Mouse (Mus musculus) hindbrain, embryonic 14.5 days (tissue): ENCODE results near the gene Bpifb4. TPM values are rescaled to one million over a fixed set of nuclear protein-coding genes. Genes with fewer than 3 reads are reported as not detected.

Source experiments
- ATAC-seq: fragments of 200-750 bp; cut with Nextera tagmentation; 2 replicates; pipeline ENCODE4 v1.8.0; 2017; ENCODE audit warnings: moderate number of reproducible peaks, mild to moderate bottlenecking, moderate TSS enrichment, moderate library complexity; ENCODE audit not compliant: low FRiP score
- DNase-seq: peaks from one replicate; pipeline ENCODE4 v3.0.0-alpha.2; 2015; ENCODE audit warnings: low spot score
- H3K27ac ChIP-seq: fragments of 300-500 bp; sonication (generic); 2 replicates; pipeline ENCODE4 v1.5.1; 2014; ENCODE audit warnings: mild to moderate bottlenecking, moderate library complexity
- H3K27me3 ChIP-seq: fragments of 300-500 bp; sonication (generic); 2 replicates; pipeline ENCODE4 v1.6.1; 2014; ENCODE audit warnings: mild to moderate bottlenecking, low read length, mixed read lengths; ENCODE audit not compliant: control insufficient read depth, insufficient read depth
- H3K36me3 ChIP-seq: fragments of 300-500 bp; sonication (generic); replicated peaks from 2 replicates; pipeline ENCODE4 v1.6.1; 2014; ENCODE audit not compliant: control insufficient read depth, insufficient read depth
- H3K4me1 ChIP-seq: fragments of 300-500 bp; sonication (generic); replicated peaks from 2 replicates; pipeline ENCODE4 v1.6.1; 2014; ENCODE audit warnings: antibody characterized with exemption, low read length, mixed read lengths; ENCODE audit not compliant: control insufficient read depth, insufficient read depth
- H3K4me2 ChIP-seq: fragments of 300-500 bp; sonication (generic); replicated peaks from 2 replicates; pipeline ENCODE4 v1.6.1; 2014; ENCODE audit warnings: mild to moderate bottlenecking, moderate library complexity
- H3K4me3 ChIP-seq: fragments of 300-500 bp; sonication (generic); replicated peaks from 2 replicates; pipeline ENCODE4 v1.5.1; 2014; ENCODE audit warnings: mild to moderate bottlenecking, low read length
- H3K9ac ChIP-seq: fragments of 300-500 bp; sonication (generic); 2 replicates; pipeline ENCODE4 v1.6.1; 2014
- H3K9me3 ChIP-seq: fragments of 300-500 bp; sonication (generic); 2 replicates; pipeline ENCODE4 v1.6.1; 2016; ENCODE audit warnings: low read length; ENCODE audit not compliant: control insufficient read depth
- WGBS: fragments of 180-500 bp; shearing (Covaris S2); extraction: QIAGEN DNeasy Blood & Tissue Kit; methylation state at CpG from one replicate; pipeline ENCODE4 v1.1.7; 2014; 5-methylcytosine and 5-hydroxymethylcytosine counted together
- polyA plus RNA-seq: library from polyadenylated mRNA; unstranded; fragments of >200 nt; fragmentation: Nextera tagmentation; extraction: Ambion mirVana; gene quantifications from 2 replicates; pipeline ENCODE4 v1.2.1, GENCODE M21; 2014

The Bpifb4 gene
- polyA plus RNA-seq, 1 experiment from 2014 or later: not detected

DNA sequence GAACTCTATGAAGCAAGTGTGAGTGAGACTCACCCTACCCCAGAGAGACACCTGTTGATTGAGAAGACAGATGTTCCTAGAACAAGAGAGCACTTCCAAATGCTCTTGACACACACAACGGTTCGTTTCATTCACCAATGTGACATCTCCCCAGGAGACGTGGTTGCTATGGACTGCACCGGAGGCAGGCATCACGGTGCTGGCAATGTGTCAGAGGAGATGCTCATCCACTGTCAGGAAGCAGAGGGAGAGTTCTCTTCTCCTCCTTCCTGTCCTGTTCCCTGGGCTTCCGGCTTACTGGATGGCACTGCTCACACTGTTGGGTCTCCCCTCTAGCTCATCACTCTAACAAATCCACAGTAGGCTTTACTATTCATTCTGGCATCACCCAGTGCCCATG is 4.7 kb upstream of the Bpifb4 start:
- Histone ChIP-seq H3K27ac (no peak overlapping the region), H3K4me3 (no peak overlapping the region), H3K36me3 (no peaks in the 10 kb centered on the region), H3K9me3 (no peaks in the 10 kb centered on the region), H3K27me3 (no peaks in the 10 kb centered on the region), H3K4me2 (no peak overlapping the region), H3K4me1 (peaks cover 7% of the 10 kb centered on the region), H3K9ac (no peak overlapping the region)
- DNase-seq: no peak
- 51% methylated on average over 6 of the region's 6 CpGs for WGBS
- ATAC-seq: no peak

DNA sequence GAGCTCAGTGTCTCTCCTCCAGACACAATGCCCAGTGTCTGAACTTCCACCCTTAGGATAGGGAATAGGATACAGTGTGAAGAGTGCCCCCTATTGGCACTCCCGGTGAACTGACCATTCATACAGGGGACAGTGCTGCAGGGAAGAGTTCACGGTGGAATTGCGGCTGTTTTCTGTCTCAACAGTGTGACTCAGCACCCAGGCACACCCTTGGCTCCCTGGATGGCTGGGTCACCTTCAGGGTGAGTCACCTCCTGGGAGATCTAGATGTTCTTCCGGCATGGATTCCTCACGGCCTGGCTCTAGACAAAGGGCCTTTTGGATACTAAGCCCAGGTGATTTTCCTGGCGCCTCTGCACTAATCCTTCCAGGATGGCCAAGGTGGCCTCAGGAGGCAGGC is 2.7 kb upstream of the Bpifb4 start:
- WGBS: 94% methylated on average over 6 of the region's 6 CpGs
- Histone ChIP-seq H3K36me3 (no peaks in the 10 kb centered on the region), H3K9ac (no peak overlapping the region), H3K9me3 (no peaks in the 10 kb centered on the region), H3K27me3 (no peaks in the 10 kb centered on the region), H3K4me2 (no peak overlapping the region), H3K27ac (no peak overlapping the region), H3K4me1 (peaks cover 7% of the 10 kb centered on the region), H3K4me3 (no peak overlapping the region)
- ATAC-seq (no peak), DNase-seq (no peak)

DNA sequence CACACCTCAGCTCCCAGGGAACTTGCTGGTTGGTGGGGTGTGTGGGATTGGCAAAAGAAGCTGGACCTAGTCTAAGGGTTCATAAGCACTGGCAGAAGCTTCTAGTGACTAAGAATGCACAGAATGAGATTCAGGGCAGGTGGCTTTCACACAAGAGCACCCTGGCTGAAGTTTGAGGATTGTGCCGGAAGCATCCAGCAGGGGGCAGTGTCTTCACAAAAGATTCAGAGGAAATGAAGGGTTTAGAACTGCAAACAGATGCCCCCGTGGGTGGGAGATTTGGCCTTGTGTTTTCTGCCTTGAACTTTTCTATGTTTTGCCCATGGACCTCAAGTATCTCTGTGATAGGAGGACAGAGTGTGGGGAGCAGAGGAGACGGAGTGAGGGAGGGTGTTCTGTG is 5.5 kb downstream of the Bpifb4 start:
- no peak overlapping the region for H3K4me3 ChIP-seq
- peak; percentile 64 for DNase-seq
- H3K27ac ChIP-seq: no peak overlapping the region
- WGBS: 47% methylated on average over 3 of the region's 3 CpGs
- H3K9me3 ChIP-seq: no peaks in the 10 kb centered on the region
- no peak overlapping the region for H3K9ac ChIP-seq
- ATAC-seq: no peak
- no peaks in the 10 kb centered on the region for H3K27me3 ChIP-seq
- H3K4me1 ChIP-seq: no peaks in the 10 kb centered on the region
- H3K36me3 ChIP-seq: no peaks in the 10 kb centered on the region
- no peak overlapping the region for H3K4me2 ChIP-seq

DNA sequence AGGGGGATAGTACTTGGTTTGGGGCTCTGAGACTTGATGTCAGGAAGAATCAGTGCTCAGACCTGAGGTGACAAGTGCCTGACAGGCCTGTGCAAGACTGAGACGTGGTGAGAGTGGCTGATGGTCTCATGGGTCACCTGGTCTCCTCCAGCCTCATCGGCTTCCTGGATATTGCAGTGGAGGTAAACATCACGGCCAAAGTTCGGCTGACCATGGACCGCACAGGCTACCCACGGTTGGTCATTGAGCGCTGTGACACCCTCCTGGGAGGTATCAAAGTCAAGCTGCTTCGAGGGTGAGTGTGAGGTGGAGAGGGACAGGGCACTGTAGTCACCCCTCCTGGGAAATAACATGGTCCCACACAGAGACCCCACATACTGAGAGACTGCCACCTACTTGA is 6.6 kb downstream of the Bpifb4 start:
- Histone ChIP-seq H3K9ac (no peak overlapping the region), H3K4me3 (no peak overlapping the region), H3K27ac (no peak overlapping the region), H3K36me3 (no peaks in the 10 kb centered on the region), H3K9me3 (no peaks in the 10 kb centered on the region), H3K4me2 (no peak overlapping the region), H3K27me3 (no peaks in the 10 kb centered on the region), H3K4me1 (no peaks in the 10 kb centered on the region)
- no peak for DNase-seq
- no peak for ATAC-seq
- WGBS: 83% methylated on average over 8 of the region's 8 CpGs

DNA sequence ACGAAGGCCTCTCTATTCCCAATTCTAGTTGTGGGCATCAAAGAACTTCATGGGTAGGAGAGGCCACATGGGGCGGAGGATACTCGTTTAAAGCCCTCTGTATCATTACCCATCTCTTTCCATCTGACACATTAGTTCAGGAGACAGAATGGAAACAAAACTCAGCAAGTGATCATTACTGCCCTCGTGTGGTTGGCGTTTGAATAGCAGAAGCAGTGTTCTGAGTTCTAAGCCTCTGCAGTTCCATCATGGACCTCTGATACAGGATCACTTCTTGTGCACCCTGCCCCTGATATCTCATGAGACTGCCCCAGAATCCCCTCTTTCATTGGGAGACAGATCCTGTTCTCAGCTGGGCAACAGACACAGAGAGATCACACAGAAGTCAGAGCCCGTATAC is 14.9 kb downstream of the Bpifb4 start:
- H3K9me3 ChIP-seq: no peaks in the 10 kb centered on the region
- H3K27me3 ChIP-seq: no peaks in the 10 kb centered on the region
- no peak overlapping the region for H3K27ac ChIP-seq
- no peaks in the 10 kb centered on the region for H3K36me3 ChIP-seq
- DNase-seq (peak; percentile 84), ATAC-seq (no peak)
- no peak overlapping the region for H3K4me2 ChIP-seq
- no peak overlapping the region for H3K9ac ChIP-seq
- H3K4me3 ChIP-seq: no peak overlapping the region
- WGBS: 28% methylated on average over 6 of the region's 6 CpGs
- H3K4me1 ChIP-seq: no peaks in the 10 kb centered on the region

DNA sequence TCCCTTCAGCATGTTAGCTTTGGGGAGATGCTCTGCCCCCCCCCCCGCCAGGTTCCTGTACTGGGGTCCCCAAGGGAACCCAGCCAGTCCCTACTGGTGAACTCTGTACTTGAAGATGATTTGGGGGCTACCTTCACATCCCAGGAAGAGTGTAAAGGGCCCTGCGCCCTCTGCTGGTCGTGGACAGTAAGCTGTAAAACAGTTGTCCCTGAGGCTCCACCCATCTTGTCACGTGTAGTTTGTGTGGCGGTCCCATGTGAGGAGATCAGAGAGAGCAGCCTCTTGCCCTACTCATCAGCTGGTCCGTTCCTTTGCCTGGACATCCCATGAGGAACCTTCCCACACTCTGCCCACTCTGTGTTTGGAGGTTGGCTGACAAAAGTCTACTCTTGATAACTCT is 15.8 kb downstream of the Bpifb4 start:
- Histone ChIP-seq H3K36me3 (no peaks in the 10 kb centered on the region), H3K9ac (no peak overlapping the region), H3K27me3 (no peaks in the 10 kb centered on the region), H3K9me3 (no peaks in the 10 kb centered on the region), H3K27ac (no peak overlapping the region), H3K4me2 (peak overlapping the region; percentile 25; the same call in 1 of the 2 replicates), H3K4me1 (no peaks in the 10 kb centered on the region), H3K4me3 (no peak overlapping the region)
- ATAC-seq (no peak), DNase-seq (peak; percentile 56)
- 6% methylated on average over 6 of the region's 6 CpGs for WGBS

DNA sequence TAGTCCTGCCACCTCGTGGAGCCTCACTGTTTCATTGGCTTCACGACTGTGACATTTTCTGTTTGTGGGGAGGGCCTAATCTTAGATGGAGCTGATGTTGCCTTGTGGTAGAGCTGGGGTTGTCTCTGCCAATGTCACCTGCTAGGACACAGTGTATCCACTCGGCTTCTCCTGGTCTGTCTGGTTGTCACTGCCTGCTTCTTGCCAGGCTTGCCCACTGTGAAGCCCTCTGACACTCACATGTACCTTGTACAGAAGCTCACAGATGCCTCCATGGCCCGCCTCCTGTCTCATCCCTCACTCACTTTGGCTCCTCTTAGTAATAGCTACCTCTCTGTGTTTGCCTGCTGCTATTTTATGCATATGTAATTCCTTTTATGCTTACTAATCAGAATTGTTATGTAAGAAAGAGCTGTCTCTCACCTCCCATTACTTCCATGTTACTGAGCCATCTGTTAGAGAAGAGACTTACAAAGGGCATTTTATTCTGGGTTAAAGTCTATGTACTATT is 24.9 kb downstream of the Bpifb4 start:
- Histone ChIP-seq H3K4me2 (no peak overlapping the region), H3K4me1 (no peaks in the 10 kb centered on the region), H3K36me3 (no peaks in the 10 kb centered on the region), H3K27me3 (no peaks in the 10 kb centered on the region), H3K4me3 (no peak overlapping the region), H3K9ac (no peak overlapping the region), H3K27ac (no peak overlapping the region), H3K9me3 (no peaks in the 10 kb centered on the region)
- DNase-seq: no peak
- no peak for ATAC-seq
- WGBS: 80% methylated on average over 4 of the region's 4 CpGs

DNA sequence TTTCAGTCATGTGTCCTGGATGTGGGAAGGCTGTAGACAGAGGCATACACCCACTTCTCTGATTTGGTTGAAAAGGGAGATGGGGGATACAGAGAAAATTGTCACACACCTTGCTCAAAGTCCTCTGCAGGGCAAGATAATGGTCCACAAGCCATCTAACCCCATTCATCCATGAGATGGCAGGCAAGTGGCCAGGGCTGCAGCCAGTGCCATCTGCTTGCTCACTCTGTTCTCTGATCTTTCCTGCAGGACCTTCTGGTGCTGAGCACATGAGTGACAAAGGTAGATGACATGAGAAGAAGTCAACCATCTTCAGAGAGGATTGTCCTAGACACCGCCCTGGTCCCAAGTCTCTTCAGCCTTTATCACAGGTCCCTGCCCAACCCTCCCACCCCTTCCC is 25.3 kb downstream of the Bpifb4 start:
- Histone ChIP-seq H3K9me3 (no peaks in the 10 kb centered on the region), H3K4me1 (no peaks in the 10 kb centered on the region), H3K36me3 (no peaks in the 10 kb centered on the region), H3K9ac (no peak overlapping the region), H3K27ac (no peak overlapping the region), H3K4me3 (no peak overlapping the region), H3K4me2 (no peak overlapping the region), H3K27me3 (no peaks in the 10 kb centered on the region)
- no peak for ATAC-seq
- 100% methylated on average over 1 of the region's 1 CpGs for WGBS
- no peak for DNase-seq

DNA sequence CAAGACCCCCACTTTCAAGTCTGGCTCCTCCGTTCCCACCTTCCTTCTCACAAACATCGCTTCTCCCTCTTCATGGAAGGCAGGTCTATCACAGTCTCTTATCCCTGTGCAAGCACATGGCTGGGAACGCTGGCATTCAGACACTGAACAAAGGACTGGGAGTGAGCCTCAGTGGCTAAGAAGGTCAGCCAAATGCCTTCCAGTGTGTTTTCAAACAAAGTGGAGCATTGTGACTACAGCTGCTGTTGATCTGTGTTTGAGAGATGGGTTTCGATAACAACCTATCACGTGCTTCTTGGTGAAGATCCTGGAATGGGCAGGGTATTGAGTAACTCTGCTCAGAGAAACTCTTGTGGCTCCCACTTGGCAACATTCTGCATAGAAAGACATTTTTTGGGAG is 32.2 kb downstream of the Bpifb4 start:
- no peak for ATAC-seq
- no peaks in the 10 kb centered on the region for H3K4me1 ChIP-seq

DNA sequence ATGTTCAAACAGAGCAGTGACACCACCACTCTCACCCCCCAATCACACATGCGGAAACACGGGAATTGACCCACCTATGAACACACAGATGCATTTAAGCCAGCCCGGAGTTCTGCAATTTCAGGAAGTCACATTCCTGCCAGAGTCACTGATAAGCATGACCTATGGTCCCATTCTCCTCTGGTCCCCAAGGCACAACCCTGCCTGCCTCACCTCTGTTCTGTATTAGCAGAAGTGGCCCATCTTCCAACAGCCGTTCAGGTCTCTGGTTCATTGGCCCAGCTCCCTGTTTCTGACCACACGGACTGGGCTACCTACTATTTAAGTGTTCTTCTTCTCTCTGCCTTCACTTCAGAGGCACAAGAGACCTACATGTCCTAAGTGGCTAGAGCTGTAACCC is 36.6 kb downstream of the Bpifb4 start, which contains the start of gene Bpifa6:
Gene Bpifa6 (plus strand): TSS at position 364 of the 400 bp plus-strand sequence.
- ATAC-seq: no peak
- WGBS: 91% methylated on average over 5 of the region's 5 CpGs
- no peak for DNase-seq
- H3K9ac ChIP-seq: no peak within 1 kb of the TSS
- no peaks in the 10 kb centered on the region for H3K4me1 ChIP-seq
- no peak within 1 kb of the TSS for H3K4me3 ChIP-seq
- no peak within 1 kb of the TSS for H3K4me2 ChIP-seq
- H3K9me3 ChIP-seq: no peaks in the 10 kb centered on the region
- H3K36me3 ChIP-seq: no peaks in the 10 kb centered on the region
- H3K27me3 ChIP-seq: no peaks in the 10 kb centered on the region
- no peak within 1 kb of the TSS for H3K27ac ChIP-seq

More for the DNA sequence above, 32.2 kb downstream of the Bpifb4 start:
- no peak overlapping the region for H3K27ac ChIP-seq
- H3K9me3 ChIP-seq: no peaks in the 10 kb centered on the region
- WGBS: 64% methylated on average over 5 of the region's 5 CpGs
- no peak for DNase-seq
- no peak overlapping the region for H3K4me3 ChIP-seq
- H3K36me3 ChIP-seq: no peaks in the 10 kb centered on the region
- no peak overlapping the region for H3K4me2 ChIP-seq
- no peaks in the 10 kb centered on the region for H3K27me3 ChIP-seq
- no peak overlapping the region for H3K9ac ChIP-seq
